Mouse (Mus musculus): ENCODE results near the gene D10Jhu81e. TPM values are rescaled to one million over a fixed set of nuclear protein-coding genes. Genes with fewer than 3 reads are reported as not detected.
"Not testable (repeated sequence)": the region's sequence is repeated elsewhere in the genome, so short reads cannot be mapped to it uniquely, and the experiment has no call there.

D10Jhu81e gene
- 22.9 and 29.4 TPM in 2 replicates for polyA plus RNA-seq (2015; fragmentation: Nextera tagmentation; extraction: Ambion mirVana)

DNA sequence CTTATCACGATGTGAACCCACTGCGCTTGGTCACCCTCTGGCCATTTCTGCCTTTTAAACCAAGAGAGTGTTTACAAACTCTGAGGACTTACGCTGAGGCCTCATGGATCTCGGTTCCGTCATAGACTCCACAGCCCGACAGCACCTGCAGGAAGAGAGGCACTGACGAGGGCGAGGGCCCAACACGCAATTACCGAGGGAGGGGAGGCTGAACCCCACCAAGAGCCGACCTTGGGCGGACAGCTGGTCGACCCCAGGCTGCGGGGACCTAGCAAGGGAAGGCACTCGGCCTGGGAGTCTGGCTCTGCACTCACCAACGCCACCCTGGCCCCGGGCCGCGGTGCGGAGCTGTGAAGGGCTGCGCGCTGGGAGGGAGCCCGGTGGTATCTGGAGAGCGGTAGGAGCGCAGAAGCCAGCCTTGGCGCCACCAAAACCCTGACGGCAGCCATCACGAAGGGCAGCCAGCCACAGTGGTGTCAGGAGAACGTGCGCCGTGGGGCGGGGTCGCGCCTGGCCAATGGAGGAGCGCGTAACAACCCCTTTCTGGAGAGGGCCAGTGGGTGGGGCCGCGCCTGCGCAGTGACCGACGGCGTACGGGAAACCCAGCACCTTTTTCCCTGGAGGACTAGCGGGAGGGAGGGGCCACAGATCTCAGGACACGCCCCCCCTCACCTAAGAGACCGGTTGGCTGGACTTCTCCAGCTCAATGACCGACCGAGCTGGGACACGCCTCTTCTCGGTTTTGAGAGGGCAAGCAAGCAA lies at the start of gene D10Jhu81e:
Gene D10Jhu81e, minus strand, starts transcription at position 502 of the 762 bp plus-strand sequence.
- Histone ChIP-seq H3K4me3 (replicated peaks; ENCODE audit: low read length) (peak within 1 kb of the TSS; percentile 93), H3K27me3 (replicated peaks; ENCODE audit: control insufficient read depth, insufficient read depth, low read length) (no peaks in the 10 kb centered on the region)
- 1% methylated on average over 49 of the region's 50 CpGs for WGBS

DNA sequence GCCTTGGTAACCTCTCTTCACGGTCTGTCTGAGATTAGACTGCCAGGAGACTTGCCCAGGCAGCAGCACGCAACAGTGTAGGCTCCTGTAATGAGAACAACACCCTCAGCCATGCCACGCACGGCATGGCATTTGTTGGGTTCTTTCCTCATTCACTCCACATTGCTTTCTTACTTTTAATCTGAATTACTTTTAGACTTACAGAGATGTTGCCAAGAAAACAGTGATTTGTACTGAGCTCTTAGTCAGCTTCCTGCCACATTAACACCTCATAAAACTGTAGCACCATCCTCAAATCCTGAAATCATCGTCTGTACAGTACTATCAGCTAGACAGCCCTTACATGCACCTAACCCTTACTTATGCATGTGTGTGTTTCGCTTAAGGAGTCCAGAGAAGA lies 49.0 kb upstream of the D10Jhu81e start:
- Histone ChIP-seq H3K4me2 (ENCODE audit: low read length) (no peak overlapping the region), H3K4me1 (replicated peaks; ENCODE audit: control insufficient read depth, insufficient read depth, low read length) (no peaks in the 10 kb centered on the region), H3K4me3 (replicated peaks; ENCODE audit: low read length) (no peak overlapping the region), H3K36me3 (ENCODE audit: control insufficient read depth, insufficient read depth) (peaks cover 33% of the 10 kb centered on the region), H3K27me3 (replicated peaks; ENCODE audit: control insufficient read depth, insufficient read depth, low read length) (no peaks in the 10 kb centered on the region), H3K9ac (replicated peaks; ENCODE audit: low read depth, low read length) (no peak overlapping the region), H3K27ac (ENCODE audit: low read length) (no peak overlapping the region), H3K9me3 (ENCODE audit: control insufficient read depth, low read length) (no peaks in the 10 kb centered on the region)
- WGBS, result 90% methylated on average over 6 of the region's 6 CpGs
- ATAC-seq, result no peak

More for the DNA sequence above, at the start of gene D10Jhu81e:
- Histone ChIP-seq H3K4me2 (ENCODE audit: low read length) (peak within 1 kb of the TSS; percentile 91), H3K36me3 (ENCODE audit: control insufficient read depth, insufficient read depth) (peaks cover 18% of the 10 kb centered on the region), H3K9ac (replicated peaks; ENCODE audit: low read depth, low read length) (peak within 1 kb of the TSS; percentile 91), H3K9me3 (ENCODE audit: control insufficient read depth, low read length) (no peaks in the 10 kb centered on the region), H3K27ac (ENCODE audit: low read length) (peak within 1 kb of the TSS; percentile 77), H3K4me1 (replicated peaks; ENCODE audit: control insufficient read depth, insufficient read depth, low read length) (peaks cover 17% of the 10 kb centered on the region)
- peak; percentile 97 for ATAC-seq

- Histone ChIP-seq H3K9ac (replicated peaks; ENCODE audit: low read depth, low read length) (no peak overlapping the region), H3K4me2 (ENCODE audit: low read length) (no peak overlapping the region), H3K4me1 (replicated peaks; ENCODE audit: control insufficient read depth, insufficient read depth, low read length) (no peaks in the 10 kb centered on the region), H3K4me3 (replicated peaks; ENCODE audit: low read length) (no peak overlapping the region), H3K27me3 (replicated peaks; ENCODE audit: control insufficient read depth, insufficient read depth, low read length) (no peaks in the 10 kb centered on the region), H3K36me3 (ENCODE audit: control insufficient read depth, insufficient read depth) (peaks cover 37% of the 10 kb centered on the region), H3K9me3 (ENCODE audit: control insufficient read depth, low read length) (no peaks in the 10 kb centered on the region), H3K27ac (ENCODE audit: low read length) (no peak overlapping the region)
- WGBS, result 88% methylated on average over 6 of the region's 6 CpGs
- no peak for ATAC-seq
These were observed 46.9 kb upstream of the D10Jhu81e start for GRCm38 (mm10) chr10:78216376-78217083.

DNA sequence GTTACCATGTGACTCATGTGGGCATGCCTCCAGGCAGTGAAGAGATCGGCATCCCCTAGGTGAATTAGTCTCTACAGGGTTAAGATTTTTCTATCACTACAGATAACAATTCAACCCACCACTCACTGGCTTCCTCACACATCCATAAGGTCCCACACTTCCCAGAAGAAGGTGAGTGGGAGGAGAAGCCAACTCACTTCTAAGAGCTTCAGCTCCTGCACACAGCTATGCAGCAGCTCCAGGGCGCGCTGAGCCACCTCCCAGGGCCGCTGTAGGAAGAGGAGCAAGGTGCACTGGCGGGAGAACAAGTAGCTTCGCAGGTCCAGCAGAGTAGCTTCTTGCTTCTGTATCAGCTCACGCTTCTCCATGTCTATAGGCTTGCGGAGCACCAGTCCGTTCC lies 44.8 kb upstream of the D10Jhu81e start:
- no peak overlapping the region for H3K9ac ChIP-seq (replicated peaks; ENCODE audit: low read depth, low read length)
- WGBS, result 95% methylated on average over 9 of the region's 9 CpGs
- H3K27ac ChIP-seq (ENCODE audit: low read length), result no peak overlapping the region
- no peak for ATAC-seq
- H3K9me3 ChIP-seq (ENCODE audit: control insufficient read depth, low read length), result no peaks in the 10 kb centered on the region
- H3K4me3 ChIP-seq (replicated peaks; ENCODE audit: low read length), result no peak overlapping the region
- H3K4me1 ChIP-seq (replicated peaks; ENCODE audit: control insufficient read depth, insufficient read depth, low read length), result no peaks in the 10 kb centered on the region
- H3K4me2 ChIP-seq (ENCODE audit: low read length), result no peak overlapping the region
- no peaks in the 10 kb centered on the region for H3K27me3 ChIP-seq (replicated peaks; ENCODE audit: control insufficient read depth, insufficient read depth, low read length)
- peaks cover 36% of the 10 kb centered on the region for H3K36me3 ChIP-seq (ENCODE audit: control insufficient read depth, insufficient read depth)

DNA sequence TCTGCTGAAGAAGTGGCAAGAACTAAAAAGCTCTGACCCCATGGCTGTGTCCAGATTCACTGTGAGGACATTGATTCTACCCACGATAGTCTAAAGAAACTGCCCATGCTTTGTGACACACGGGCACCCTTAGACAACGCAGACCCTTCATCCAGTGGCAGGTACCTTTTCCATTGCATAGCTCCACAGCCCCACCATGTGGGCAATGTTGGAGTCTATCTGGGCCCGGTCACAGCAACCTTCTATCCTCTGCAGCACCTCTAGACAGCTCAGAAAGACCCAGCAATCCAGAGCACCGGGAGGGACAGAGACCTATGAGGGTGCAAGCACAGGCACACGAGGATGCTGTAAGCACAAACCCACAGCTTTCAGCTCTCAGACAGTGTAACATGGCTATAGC lies 41.7 kb upstream of the D10Jhu81e start:
- H3K9ac ChIP-seq (replicated peaks; ENCODE audit: low read depth, low read length), result no peak overlapping the region
- no peak overlapping the region for H3K4me3 ChIP-seq (replicated peaks; ENCODE audit: low read length)
- no peaks in the 10 kb centered on the region for H3K9me3 ChIP-seq (ENCODE audit: control insufficient read depth, low read length)
- no peaks in the 10 kb centered on the region for H3K4me1 ChIP-seq (replicated peaks; ENCODE audit: control insufficient read depth, insufficient read depth, low read length)
- H3K4me2 ChIP-seq (ENCODE audit: low read length), result no peak overlapping the region
- H3K27ac ChIP-seq (ENCODE audit: low read length), result no peak overlapping the region
- peaks cover 31% of the 10 kb centered on the region for H3K36me3 ChIP-seq (ENCODE audit: control insufficient read depth, insufficient read depth)
- WGBS, result 62% methylated on average over 6 of the region's 6 CpGs
- ATAC-seq, result no peak
- H3K27me3 ChIP-seq (replicated peaks; ENCODE audit: control insufficient read depth, insufficient read depth, low read length), result no peaks in the 10 kb centered on the region

DNA sequence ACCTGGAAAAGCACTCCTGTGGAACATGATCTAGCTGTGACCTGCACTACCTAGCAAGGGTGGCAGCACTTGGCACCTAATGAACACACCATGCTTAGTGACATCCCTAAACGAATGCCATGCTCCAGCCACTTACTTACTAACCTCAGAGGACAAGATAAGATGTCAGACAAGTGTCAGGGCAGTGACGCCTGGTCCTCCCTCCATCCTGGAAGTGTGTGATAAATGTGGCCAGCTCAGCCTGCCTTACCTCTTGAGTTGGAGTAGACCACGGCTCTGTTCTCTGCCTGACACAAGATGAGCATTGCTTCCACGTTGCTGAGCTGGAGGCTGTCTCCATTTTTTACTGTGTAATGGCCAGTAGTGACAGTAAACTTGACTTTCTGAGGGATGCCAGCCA lies 31.6 kb upstream of the D10Jhu81e start:
- Histone ChIP-seq H3K27me3 (replicated peaks; ENCODE audit: control insufficient read depth, insufficient read depth, low read length) (no peaks in the 10 kb centered on the region), H3K4me2 (ENCODE audit: low read length) (no peak overlapping the region), H3K4me3 (replicated peaks; ENCODE audit: low read length) (no peak overlapping the region), H3K9ac (replicated peaks; ENCODE audit: low read depth, low read length) (no peak overlapping the region), H3K9me3 (ENCODE audit: control insufficient read depth, low read length) (no peaks in the 10 kb centered on the region), H3K4me1 (replicated peaks; ENCODE audit: control insufficient read depth, insufficient read depth, low read length) (no peaks in the 10 kb centered on the region), H3K27ac (ENCODE audit: low read length) (no peak overlapping the region), H3K36me3 (ENCODE audit: control insufficient read depth, insufficient read depth) (peaks cover 25% of the 10 kb centered on the region)
- no peak for ATAC-seq
- WGBS, result 90% methylated on average over 4 of the region's 4 CpGs

- Histone ChIP-seq H3K27me3 (replicated peaks; ENCODE audit: control insufficient read depth, insufficient read depth, low read length) (no peaks in the 10 kb centered on the region), H3K4me3 (replicated peaks; ENCODE audit: low read length) (no peak overlapping the region), H3K4me2 (ENCODE audit: low read length) (no peak overlapping the region), H3K27ac (ENCODE audit: low read length) (no peak overlapping the region), H3K9me3 (ENCODE audit: control insufficient read depth, low read length) (no peaks in the 10 kb centered on the region), H3K4me1 (replicated peaks; ENCODE audit: control insufficient read depth, insufficient read depth, low read length) (no peaks in the 10 kb centered on the region), H3K9ac (replicated peaks; ENCODE audit: low read depth, low read length) (no peak overlapping the region), H3K36me3 (ENCODE audit: control insufficient read depth, insufficient read depth) (peaks cover 35% of the 10 kb centered on the region)
- no peak for ATAC-seq
- WGBS, result 92% methylated on average over 5 of the region's 5 CpGs
These were observed 23.4 kb upstream of the D10Jhu81e start for GRCm38 (mm10) chr10:78192933-78193332.

- H3K27me3 ChIP-seq (replicated peaks; ENCODE audit: control insufficient read depth, insufficient read depth, low read length); H3K4me2 ChIP-seq (ENCODE audit: low read length); H3K9me3 ChIP-seq (ENCODE audit: control insufficient read depth, low read length); H3K9ac ChIP-seq (replicated peaks; ENCODE audit: low read depth, low read length); ATAC-seq; H3K4me3 ChIP-seq (replicated peaks; ENCODE audit: low read length); H3K27ac ChIP-seq (ENCODE audit: low read length): not testable (repeated sequence)
- peaks cover 11% of the 10 kb centered on the region for H3K4me1 ChIP-seq (replicated peaks; ENCODE audit: control insufficient read depth, insufficient read depth, low read length)
- peaks cover 16% of the 10 kb centered on the region for H3K36me3 ChIP-seq (ENCODE audit: control insufficient read depth, insufficient read depth)
- WGBS, result 94% methylated on average over 4 of the region's 4 CpGs
These were observed 16.5 kb upstream of the D10Jhu81e start for GRCm38 (mm10) chr10:78186076-78186475.

DNA sequence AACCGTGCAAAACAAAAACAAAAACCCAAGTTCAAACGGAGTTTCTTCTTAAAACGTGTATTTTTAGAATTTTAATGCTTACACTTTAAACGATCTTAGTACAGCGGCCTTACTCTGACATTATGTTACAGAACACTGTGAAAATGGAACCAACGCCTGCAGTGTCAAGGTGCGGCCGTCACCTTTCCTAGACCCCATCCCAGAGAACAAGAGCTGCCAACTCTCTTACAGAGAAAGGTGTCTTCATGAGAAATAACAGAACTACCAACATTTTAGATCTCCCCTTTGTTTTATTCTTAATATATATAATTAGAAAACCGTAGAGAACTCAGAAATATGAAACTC lies 15.8 kb upstream of the D10Jhu81e start:
- ATAC-seq, result peak; percentile 26; the same call in 1 of the 2 replicates
- 18% methylated on average over 9 of the region's 9 CpGs for WGBS
- Histone ChIP-seq H3K4me1 (replicated peaks; ENCODE audit: control insufficient read depth, insufficient read depth, low read length) (peaks cover 11% of the 10 kb centered on the region), H3K27me3 (replicated peaks; ENCODE audit: control insufficient read depth, insufficient read depth, low read length) (no peaks in the 10 kb centered on the region), H3K36me3 (ENCODE audit: control insufficient read depth, insufficient read depth) (peaks cover 16% of the 10 kb centered on the region), H3K4me3 (replicated peaks; ENCODE audit: low read length) (peak overlapping the region; percentile 74), H3K9ac (replicated peaks; ENCODE audit: low read depth, low read length) (peak overlapping the region; percentile 46), H3K9me3 (ENCODE audit: control insufficient read depth, low read length) (no peaks in the 10 kb centered on the region), H3K4me2 (ENCODE audit: low read length) (peak overlapping the region; percentile 97), H3K27ac (ENCODE audit: low read length) (peak overlapping the region; percentile 67)
